Mouse (Mus musculus): ENCODE data around the gene Slc25a26.

Gene Slc25a26

DNA sequence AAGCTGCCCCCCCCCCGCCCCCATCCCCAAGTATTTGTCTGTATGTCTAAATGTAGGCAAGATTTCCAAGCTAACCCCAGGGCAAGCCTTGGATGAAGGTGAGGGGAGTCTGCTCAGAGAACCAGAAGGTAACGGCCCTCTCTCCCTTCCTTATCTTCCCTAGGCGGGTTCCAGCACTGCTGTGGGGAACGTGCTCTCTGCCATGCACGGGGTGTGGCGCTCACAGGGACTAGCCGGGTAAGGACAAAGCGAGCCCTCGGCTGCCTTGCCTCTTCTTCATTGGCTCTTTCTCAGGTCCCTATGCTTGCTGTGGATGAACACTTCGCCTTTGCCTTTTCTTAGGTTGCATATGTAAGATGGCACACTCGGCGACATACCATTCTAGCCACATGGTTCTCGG, 98.9 kb downstream of the Slc25a26 start:
- DNase-seq (ENCODE audit: low read depth) = no peak

DNA sequence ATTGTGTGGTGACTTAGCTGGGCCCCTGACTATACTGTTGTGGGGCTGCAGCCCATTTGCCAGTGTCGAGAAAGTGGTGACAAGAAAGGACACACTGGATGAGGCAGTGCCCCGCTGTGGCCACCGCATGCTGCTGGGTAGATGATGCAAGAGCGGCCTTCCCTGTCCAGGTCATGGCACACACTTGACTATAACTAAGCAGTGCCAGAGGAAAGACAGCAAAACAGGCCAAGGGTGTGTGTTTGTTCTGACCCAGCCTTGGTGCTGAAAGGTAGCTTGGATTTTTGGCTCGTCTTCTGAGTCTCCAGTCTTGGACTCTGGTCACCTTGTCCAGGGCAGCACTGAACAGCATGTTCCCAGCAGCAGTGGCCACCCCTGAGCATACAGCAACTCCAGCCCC, 101.0 kb downstream of the Slc25a26 start:
- DNase-seq (ENCODE audit: low read depth) = no peak

DNA sequence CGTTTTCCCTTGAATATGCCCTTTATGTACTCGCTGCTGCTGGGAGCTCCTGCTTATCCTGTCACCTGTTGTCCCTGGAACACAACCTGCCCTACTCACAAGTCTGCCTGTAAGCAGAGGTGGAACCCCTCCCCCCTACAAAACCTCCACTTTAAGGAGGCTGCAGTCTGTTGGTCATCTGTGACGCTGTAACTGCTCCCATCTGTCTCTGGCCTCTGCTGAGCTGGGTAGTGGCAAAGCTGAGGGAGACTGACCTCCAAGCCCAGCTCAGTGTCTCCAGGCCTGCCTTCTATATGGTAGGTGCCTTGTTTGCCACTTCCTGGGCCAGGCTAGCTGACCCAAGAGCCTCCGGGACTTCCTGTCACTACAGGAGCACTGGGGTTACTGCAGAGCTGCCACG, 101.7 kb downstream of the Slc25a26 start:
- no peak for DNase-seq (ENCODE audit: low read depth)

DNA sequence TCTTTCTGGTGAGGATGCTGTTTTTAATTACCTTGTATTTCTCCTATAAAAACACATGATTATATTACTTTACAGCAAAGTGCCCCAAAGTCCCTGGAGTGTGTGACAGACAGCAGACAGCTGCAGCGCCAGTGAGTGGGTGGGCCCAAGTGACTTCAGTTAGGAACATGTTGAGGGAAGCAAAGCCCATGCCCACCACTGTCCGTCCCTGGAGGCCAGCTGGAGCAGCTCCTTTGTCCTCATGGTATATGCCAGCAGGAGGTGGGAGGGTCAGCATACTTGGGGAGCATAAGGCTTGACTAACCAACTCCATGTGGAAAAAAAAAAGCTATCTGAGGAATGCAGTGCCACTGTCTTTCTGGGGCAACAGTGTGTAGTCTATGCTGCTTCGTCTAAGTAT, 103.9 kb downstream of the Slc25a26 start:
- DNase-seq (ENCODE audit: low read depth) = no peak

DNA sequence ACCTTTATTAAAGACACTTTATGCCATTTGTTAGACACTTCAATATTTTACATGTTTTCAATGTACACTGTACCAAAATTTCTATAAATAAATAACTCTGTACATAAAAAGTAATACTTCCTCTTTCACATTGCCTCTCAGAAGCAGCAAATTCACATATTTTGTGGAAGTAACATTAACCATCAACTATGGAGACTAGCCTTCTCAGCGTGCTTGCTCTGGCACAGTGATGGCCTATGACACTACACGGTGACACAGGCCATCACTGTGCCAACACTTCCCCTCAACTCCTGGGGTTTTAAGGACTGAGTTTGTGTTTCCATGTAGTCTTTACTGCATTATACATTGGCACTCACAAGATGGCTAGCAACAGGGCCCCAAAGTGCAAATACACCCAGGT, 104.4 kb downstream of the Slc25a26 start:
- DNase-seq (ENCODE audit: low read depth) = no peak

DNA sequence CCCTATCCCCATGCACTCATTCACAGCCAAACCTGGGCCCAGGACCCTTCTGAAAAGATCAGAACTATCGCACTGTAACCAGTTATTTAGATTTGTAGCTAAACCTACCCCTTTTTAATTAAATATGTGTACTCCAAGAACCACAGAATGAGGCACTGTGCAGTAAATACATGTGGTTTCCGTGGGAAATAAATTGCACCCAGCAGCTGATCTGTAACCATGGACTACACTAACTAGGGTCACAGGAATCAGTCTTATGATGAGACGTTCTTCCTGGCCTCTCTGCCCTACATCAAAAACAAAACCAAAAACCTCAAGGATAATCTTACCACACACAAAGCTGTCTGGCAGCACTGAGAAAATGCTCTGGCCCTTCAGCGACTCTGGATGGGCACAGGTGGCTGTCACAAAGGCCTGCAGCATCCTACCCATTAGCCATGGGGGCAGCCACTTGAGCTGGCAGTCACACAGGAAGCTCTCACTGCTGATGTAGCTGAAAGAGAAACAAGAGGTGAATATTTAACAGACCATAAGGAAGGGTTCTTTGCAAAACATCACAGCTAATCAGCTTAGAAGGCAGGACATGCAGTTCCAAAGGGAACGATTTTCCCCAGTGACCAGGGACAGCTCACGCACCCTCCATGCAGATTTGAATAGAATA, 113.2 kb downstream of the Slc25a26 start:
- no peak for DNase-seq (ENCODE audit: low read depth)

DNA sequence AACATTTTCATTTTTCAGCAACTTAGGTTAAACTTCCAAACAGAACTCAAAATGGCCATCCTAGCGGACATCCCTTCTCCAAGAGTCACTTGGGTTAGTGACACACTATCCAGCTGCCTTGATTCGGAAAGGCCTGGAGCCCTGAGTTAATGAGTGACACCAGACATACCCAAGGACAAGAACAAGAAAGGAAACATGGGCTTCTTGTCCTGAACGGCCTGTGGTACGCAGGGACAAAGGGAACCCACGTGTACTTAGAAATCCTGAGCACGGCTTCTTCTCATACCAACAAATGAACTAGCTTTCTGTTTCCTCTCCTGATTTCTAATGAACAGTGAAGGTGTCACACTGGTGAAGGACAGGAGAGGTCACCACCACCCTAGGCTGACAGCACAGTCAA, 114.2 kb downstream of the Slc25a26 start:
- DNase-seq (ENCODE audit: low read depth) = no peak

DNA sequence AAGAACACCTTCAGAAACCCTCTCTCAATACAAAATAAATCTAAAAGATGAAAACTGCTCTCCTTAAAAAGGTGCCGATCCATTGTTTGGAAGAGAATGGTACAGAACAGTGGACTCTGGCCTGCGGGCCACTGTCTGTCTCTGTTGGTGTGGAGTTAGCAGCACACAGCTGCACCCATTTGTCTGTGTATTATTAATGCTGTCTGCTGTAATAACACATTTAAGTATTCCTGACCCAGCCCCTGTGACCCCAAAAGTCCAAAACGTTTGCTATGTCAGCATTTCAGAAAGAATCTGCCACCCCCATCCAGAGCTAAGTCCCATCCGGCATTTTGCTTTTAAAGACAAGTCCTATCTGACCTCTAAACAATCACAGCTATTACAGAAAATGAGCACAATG, 115.8 kb downstream of the Slc25a26 start:
- no peak for DNase-seq (ENCODE audit: low read depth)

DNA sequence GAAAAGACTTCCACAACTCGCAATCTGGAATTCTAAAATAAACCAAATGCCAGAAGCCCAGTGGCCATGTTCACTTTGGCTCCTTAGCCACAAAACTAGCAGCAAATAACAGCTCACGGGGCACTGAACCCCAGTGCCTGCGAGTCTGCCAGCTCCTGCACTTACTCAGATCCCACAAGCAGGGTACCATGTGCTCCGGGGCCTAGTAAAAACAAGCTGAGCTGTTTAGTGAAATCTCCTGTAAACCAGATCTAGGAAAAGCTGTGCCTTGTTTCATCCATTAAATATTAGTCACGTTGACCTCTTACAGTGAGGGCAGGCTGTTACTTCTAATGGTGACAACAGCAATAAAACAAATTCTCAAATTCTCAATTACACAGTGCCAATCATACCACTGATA, 118.5 kb downstream of the Slc25a26 start:
- no peak for DNase-seq (ENCODE audit: low read depth)

DNA sequence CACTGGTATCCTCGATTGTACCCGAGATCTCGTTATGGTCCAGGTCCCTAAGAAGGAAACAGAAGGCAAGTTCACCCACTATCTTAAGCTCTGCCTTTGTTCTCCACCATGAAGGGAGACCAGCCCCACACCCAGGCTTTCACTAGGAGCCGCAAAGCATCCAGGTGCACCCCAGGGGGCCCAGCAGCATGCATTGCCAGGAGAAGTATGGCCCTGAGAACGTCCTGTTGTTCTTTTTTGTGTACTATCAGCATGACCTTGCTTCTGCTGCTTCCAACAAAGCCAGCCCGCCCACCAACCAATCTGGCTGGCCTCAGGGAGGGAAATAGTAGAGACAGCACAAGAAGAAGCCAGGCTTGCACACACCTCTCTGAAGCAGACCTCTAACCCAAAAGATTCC, 120.2 kb downstream of the Slc25a26 start:
- no peak for DNase-seq (ENCODE audit: low read depth)

DNA sequence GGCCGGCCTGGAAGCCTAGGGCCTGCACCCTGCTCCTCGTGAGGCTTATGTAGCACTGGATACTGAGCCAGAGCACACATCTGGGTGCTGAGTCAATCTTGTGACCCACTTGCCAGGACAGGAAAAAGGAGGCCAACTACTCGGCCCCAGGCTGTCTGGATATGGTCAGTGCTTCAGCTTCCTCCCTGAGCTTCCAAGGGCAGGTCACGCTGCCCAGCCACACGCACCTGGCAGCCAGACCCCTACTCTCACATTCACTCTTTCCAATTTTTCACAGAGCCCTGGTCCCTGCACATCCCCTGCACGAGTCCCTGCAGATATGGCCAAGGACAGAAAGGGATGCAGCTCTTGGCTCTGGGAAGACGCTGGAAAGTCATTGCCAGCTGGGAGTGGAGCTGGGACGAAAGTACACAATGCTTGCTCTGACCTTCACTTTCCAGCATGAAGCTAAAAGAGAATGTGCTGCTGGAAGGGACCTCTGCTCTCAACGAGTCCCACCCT, 120.7 kb downstream of the Slc25a26 start:
- no peak for DNase-seq (ENCODE audit: low read depth)

DNA sequence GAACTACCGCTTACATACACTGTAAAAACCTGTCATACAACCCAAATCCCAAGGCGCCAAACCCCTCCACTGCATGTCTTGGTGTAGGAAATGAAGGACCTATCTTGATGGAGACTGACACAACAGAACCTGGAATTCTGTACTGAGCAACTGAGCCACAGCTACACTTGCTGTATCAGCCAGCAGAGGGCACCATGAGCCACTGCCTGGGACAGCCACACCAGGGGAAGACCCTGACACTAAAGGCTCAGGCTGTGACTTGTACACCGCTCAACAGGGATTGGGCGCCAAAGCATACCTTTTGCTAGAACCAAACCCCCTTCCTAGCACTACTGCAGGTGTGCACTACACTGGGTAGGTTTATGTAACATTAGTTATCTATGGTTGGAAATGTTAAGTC, 122.9 kb downstream of the Slc25a26 start:
- peak; percentile 75 for DNase-seq (ENCODE audit: low read depth)

DNA sequence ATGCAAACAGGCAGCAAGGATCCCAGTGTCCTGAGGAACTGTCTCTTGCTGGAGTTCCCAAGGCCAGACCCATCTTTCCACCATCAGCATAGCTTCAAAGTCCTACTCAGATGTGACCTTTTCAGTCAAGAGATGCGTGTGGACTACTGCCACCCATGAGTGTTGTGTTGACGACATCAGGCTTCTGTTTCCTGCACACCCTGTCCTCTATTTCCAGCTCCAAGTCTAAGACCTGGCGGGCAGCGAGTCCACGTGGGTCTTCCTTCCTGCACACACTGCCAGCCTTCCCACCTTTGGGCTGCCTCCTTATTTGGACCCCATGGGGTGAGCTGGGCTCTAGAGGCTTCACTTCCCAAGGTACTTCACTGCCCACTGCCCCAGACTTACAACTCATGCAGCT, 124.4 kb downstream of the Slc25a26 start:
- no peak for DNase-seq (ENCODE audit: low read depth)

DNA sequence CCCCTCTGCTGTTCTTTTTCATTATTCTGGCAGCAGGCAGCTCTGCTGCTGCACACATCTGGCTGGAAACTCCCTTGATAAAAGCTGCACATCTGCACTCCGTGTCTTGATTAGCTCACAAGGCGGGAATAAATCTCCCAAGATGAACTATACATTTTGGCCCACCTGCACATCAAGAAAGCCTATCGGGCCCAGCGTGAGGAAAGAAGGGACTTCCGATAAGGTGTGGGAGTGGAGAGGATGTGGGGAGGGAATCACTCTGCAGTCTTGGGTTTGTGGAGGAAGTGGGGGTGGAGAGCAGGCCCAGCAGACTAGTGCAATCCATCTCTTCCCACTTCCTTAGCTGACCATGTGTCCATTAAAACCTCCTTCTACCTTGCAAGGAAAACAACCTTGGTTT, 125.8 kb downstream of the Slc25a26 start:
- DNase-seq (ENCODE audit: low read depth) = no peak

DNA sequence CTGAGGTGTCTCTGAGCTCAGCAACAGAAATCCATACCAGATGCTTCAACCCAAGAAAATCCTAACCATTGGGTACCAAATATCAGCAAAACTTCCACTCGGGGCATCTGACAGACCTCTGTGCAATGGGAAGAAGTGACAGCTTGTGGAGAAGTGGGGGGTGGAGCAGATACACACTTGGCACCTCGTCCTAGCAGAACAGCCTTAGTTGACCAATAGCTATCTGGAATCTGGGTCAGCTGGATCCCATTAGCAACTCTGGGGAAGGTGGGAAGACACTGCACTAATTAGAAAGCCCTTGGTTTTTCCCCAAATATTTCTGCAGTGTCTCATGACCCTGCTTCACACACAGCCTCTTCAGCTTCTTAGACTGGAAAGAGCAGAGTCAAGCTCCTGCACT, 126.7 kb downstream of the Slc25a26 start:
- DNase-seq (ENCODE audit: low read depth) = no peak

DNA sequence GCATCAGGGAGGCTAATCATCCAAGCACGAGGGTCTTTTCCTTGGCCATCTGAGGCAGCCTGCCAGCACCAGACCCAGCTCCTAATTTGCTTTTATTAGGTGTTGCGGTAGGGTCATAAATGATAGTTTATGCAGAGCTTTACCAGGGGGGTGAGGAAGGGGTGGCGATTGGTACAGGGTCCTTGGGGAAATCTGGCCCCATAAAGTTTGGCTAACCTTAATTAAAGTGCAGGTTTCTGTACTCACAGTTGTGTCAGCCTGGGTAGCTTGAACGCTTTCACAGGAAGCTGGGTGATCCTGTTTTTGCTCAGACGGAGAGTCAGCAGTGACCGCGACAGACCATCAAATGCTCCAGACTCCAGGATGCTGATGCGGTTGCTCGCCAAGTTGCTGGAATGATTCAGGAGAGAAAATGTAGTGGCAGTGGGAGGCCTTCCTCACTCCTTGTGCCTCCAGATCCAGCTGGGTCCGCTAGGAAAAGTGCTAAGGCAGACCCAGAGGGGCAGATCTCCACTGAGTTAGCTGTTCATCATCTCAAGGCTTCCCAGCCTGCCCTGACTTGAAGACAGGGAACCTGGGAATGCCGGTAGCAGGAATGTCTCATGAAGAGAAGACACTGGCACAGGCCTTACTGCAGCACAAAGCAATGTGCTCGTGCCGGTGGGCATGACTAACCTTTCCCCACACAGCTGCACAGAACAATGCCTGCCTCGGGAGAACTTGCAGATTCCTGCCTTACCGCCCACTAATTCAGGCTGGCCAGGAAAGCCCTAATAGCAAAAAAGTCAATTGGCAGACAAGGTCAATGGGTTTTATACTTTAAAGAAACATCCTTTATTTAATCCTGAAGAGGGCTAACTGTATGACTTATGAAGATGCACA, 127.8 kb downstream of the Slc25a26 start:
- DNase-seq (ENCODE audit: low read depth) = no peak

DNA sequence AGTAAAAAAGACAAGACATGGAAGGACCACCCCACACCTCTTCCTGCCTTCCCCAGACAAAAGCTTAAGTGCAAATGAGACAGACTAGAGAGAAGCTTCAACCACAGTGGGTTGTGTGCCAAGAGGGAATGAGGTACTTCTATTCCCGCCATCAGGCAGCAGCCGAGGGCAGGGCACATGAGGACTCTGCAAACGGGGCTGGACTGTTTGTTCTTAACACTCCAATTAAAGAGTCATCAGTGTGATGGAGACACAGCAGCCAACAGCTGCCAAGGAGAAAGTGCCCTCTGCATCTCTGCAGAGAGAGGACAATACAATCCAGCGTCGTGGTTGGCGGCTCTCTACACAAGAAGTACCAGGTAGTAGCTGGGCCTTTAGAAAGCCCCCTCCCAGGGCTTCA, 128.7 kb downstream of the Slc25a26 start:
- DNase-seq (ENCODE audit: low read depth) = no peak

DNA sequence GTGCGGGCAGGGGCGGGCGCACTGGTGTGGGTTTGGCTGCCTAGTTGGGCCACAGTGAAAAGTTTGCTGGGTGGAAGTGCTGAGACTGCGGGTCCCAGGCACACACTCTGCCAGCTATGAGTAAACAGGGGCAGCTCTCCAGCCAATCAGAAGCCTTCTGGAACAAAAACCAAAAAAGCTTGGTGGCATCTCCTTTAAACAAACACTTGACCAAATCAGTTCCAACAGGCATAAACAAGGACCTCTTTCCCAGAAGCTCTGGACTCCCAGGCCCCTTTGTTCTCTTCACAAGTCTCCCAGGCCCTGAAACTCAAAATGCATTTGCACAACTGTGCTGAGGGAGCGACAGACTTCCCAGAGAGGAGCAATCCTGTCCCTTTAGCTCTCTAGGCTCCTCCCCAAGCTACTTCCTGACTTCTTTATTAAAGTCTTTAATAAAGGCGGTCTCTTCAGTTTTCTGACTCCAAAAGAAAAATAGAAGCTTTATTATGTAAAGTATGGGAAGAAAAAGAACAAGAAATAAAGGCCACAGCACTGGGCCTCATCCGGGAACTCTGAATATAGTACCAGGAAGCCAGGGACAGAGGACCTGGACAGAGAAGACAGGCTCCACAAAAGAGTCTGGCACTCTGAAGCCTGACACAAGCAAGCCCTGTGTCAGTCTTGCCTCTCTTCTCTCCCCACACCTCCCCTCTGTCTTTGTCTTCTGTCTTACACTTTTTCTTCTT, 131.1 kb downstream of the Slc25a26 start:
- no peak for DNase-seq (ENCODE audit: low read depth)

DNA sequence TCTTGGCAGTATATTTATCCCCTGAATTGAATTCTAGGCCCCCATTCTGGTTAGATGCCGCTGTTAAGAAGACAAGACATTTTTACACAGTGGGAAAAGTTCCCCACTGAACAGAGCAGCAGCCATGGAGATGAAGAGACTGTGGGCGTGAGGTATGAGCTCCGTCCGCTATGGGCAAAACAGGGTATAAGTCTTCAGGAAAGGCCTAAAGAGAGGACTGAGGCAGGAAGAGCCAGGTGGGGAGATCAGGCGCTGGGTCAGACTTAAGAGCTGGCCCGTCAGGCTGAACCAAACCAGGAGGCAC, 131.6 kb downstream of the Slc25a26 start:
- no peak for DNase-seq (ENCODE audit: low read depth)

DNA sequence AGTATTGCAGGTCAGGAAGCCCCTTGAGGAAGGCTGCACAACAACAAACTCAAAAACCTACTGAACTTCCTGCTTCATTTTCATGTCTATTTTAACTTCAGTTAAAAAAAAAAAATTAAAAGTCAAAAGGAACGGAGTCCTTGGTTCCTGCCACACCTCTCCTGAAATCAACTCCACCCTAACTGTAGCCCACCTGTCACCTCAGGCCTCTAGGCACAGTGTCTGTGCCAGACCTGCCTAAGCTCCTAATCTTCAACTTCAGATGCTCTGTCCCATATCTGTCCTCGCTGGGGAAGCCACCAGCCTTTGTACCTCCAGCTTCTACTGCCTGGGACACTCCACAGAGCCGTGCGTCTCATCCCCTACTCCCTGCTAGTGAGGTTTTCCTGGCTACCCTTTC, 134.1 kb downstream of the Slc25a26 start:
- DNase-seq (ENCODE audit: low read depth) = no peak

DNA sequence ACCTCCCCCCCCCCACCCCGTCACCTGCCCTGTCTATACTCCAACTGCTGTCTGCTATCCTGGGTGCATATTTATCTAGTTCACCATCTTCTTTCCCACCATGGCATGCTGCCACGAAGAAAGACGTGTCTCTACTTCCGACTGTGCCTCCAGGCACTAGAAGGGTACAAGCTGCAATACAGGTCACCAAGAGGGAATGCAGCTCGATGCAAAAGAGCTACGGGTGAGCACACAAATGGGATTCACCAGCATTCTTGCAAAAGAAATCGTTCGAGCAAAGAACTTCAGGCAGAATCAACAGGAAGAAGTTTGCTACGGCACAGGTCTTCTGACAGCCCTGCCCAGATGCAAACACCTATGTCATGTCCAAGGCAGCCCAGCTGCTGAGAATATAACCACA, 134.6 kb downstream of the Slc25a26 start:
- peak; percentile 55 for DNase-seq (ENCODE audit: low read depth)

DNA sequence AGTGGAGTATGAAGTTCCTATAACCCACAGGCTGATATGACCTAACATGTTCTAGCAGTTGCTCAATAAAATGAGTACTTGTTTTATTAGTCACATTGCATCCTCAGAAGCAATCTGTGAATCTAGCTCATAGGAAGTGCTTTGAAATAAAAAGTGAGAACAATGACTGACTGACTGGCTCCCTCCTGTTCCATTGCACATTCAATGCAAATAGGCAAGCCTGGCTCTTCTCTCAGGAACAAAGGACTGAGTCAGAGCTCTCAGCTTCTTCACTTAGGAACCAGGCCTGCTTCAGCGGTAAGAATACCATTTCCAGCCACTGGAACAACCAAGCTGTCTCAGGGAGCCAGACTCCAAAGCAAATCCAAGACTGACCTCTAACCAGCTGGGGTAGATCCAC, 135.2 kb downstream of the Slc25a26 start:
- peak; percentile 49 for DNase-seq (ENCODE audit: low read depth)

DNA sequence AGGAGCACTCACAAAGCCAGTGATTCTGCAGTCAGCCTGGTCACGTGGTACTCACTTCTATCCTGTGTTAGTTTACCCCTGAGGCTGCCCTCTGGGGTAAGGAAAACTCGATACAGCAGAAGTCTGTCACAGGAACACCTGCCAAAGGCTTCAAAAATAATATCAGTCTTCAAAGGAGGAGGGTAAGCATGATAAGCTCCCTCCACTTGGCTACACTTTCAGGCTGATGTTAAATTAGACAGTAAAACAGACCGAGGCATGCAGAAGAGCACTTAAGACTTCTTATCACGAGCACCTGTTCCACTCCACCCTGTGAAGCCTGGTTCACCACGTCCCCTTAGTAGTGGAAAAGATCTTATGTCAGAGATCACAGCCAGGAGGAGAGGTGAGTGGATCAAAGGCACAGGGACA, 136.9 kb downstream of the Slc25a26 start:
- peak; percentile 43 for DNase-seq (ENCODE audit: low read depth)
